Mouse (Mus musculus) G1E (cell line): ENCODE measurements at regions not wholly inside any gene's neighbourhood (a gene's known extent, or its start where the extent isn't known, plus 50 kb on each side); places are given as distances from the start of the nearest gene placed in this dataset.

Experiments
- CTCF ChIP-seq: IDR thresholded peaks from 2 replicates; pipeline ENCODE4 v1.5.1; 2012; ENCODE audit warnings: low read depth, low read length, inconsistent platforms, mixed read lengths
- GATA1 ChIP-seq: IDR thresholded peaks from 2 replicates; pipeline ENCODE4 v1.6.1; 2012; ENCODE audit warnings: borderline replicate concordance, low read length, inconsistent platforms, mixed read lengths
- GATA2 ChIP-seq: IDR thresholded peaks from 2 replicates; pipeline ENCODE4 v1.6.1; 2012; ENCODE audit warnings: low read depth, low read length, inconsistent platforms, borderline replicate concordance
- POLR2AphosphoS5 ChIP-seq: IDR thresholded peaks from 2 replicates; pipeline ENCODE4 v1.6.1; 2012; ENCODE audit warnings: low read depth, low read length, inconsistent platforms; ENCODE audit not compliant: insufficient replicate concordance
- TAL1 ChIP-seq: conservative IDR thresholded peaks from 2 replicates; pipeline ENCODE4 v1.6.1; 2012; ENCODE audit warnings: low read depth, low read length, inconsistent platforms, mixed read lengths

DNA sequence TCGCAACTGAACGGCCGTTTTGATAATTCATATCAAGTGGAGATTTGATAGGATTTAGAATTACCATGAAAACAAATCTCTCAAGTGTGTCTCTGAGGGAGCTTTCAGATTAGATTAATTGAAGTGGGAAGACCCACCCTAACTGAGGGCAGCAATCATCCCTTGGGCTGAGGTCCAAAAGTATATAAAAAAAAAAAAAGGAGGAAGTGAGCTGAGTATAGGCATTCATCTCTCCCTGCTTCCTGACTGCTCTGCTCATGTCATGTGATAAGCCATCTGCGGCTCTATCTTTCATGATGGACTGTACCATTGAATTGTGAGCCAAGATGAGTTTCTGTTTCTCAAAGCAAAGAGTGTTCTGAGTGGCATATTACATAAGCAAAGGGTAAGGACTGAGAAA lies 234.2 kb upstream of the Erbb4 start:
- no peak for TF ChIP-seq CTCF
- no peak for TF ChIP-seq GATA1
- no peak for TF ChIP-seq TAL1
- no peak for TF ChIP-seq POLR2AphosphoS5
- no peak for TF ChIP-seq GATA2
